Mouse (Mus musculus): ENCODE results near the gene Ccr9. TPM values are rescaled to one million over a fixed set of nuclear protein-coding genes. Genes with fewer than 3 reads are reported as not detected.
"Not testable (repeated sequence)": the region's sequence is repeated elsewhere in the genome, so short reads cannot be mapped to it uniquely, and the experiment has no call there.

Gene Ccr9
- polyA plus RNA-seq, 1 experiment from 2014 or later, result 0.36 TPM

GRCm38 (mm10) chr9:123722737-123723493 is 44.7 kb downstream of the Ccr9 start:
- Histone ChIP-seq H3K9me3 (no peaks in the 10 kb centered on the region), H3K4me2 (replicated peaks) (no peak overlapping the region), H3K4me3 (replicated peaks) (no peak overlapping the region), H3K27me3 (no peaks in the 10 kb centered on the region), H3K36me3 (no peaks in the 10 kb centered on the region), H3K9ac (replicated peaks) (no peak overlapping the region), H3K27ac (no peak overlapping the region), H3K4me1 (replicated peaks) (0 out of 2 replicates have a peak, but pooled peaks cover 2% of the 10 kb centered on the region)
- ATAC-seq, result no peak
- WGBS, result 73% methylated on average over 2 of the region's 2 CpGs

- WGBS, result 80% methylated on average over 3 of the region's 3 CpGs
- Histone ChIP-seq H3K27me3 (no peaks in the 10 kb centered on the region), H3K4me2 (replicated peaks) (no peak overlapping the region), H3K4me3 (replicated peaks) (no peak overlapping the region), H3K27ac (no peak overlapping the region), H3K36me3 (no peaks in the 10 kb centered on the region), H3K9ac (replicated peaks) (no peak overlapping the region), H3K9me3 (no peaks in the 10 kb centered on the region), H3K4me1 (replicated peaks) (no peaks in the 10 kb centered on the region)
- ATAC-seq, result no peak
Observed at GRCm38 (mm10) chr9:123731271-123731670, 53.0 kb downstream of the Ccr9 start.

- H3K9ac ChIP-seq (replicated peaks), result no peak overlapping the region
- no peaks in the 10 kb centered on the region for H3K4me1 ChIP-seq (replicated peaks)
- no peak overlapping the region for H3K27ac ChIP-seq
- H3K27me3 ChIP-seq, result no peaks in the 10 kb centered on the region
- H3K4me2 ChIP-seq (replicated peaks), result no peak overlapping the region
- 64% methylated on average over 3 of the region's 3 CpGs for WGBS
- H3K9me3 ChIP-seq, result no peaks in the 10 kb centered on the region
- H3K36me3 ChIP-seq, result no peaks in the 10 kb centered on the region
- ATAC-seq, result no peak
- H3K4me3 ChIP-seq (replicated peaks), result no peak overlapping the region
Observed at GRCm38 (mm10) chr9:123734133-123734532, 55.9 kb downstream of the Ccr9 start.

- no peaks in the 10 kb centered on the region for H3K9me3 ChIP-seq
- H3K27ac ChIP-seq, result no peak overlapping the region
- H3K4me3 ChIP-seq (replicated peaks), result no peak overlapping the region
- H3K9ac ChIP-seq (replicated peaks), result no peak overlapping the region
- no peaks in the 10 kb centered on the region for H3K27me3 ChIP-seq
- WGBS, result 79% methylated on average over 4 of the region's 4 CpGs
- H3K4me2 ChIP-seq (replicated peaks), result no peak overlapping the region
- no peaks in the 10 kb centered on the region for H3K4me1 ChIP-seq (replicated peaks)
- ATAC-seq, result no peak
- no peaks in the 10 kb centered on the region for H3K36me3 ChIP-seq
Observed at GRCm38 (mm10) chr9:123740799-123741198, 62.6 kb downstream of the Ccr9 start.

GRCm38 (mm10) chr9:123749687-123750086 is 71.4 kb downstream of the Ccr9 start:
- not testable (repeated sequence) for H3K36me3 ChIP-seq; H3K27ac ChIP-seq; H3K9me3 ChIP-seq; H3K27me3 ChIP-seq; H3K4me2 ChIP-seq (replicated peaks); H3K9ac ChIP-seq (replicated peaks); H3K4me1 ChIP-seq (replicated peaks); H3K4me3 ChIP-seq (replicated peaks); ATAC-seq
- WGBS, result 97% methylated on average over 8 of the region's 8 CpGs

- no peaks in the 10 kb centered on the region for H3K4me1 ChIP-seq (replicated peaks)
- no peak overlapping the region for H3K4me2 ChIP-seq (replicated peaks)
- no peak overlapping the region for H3K4me3 ChIP-seq (replicated peaks)
- H3K27me3 ChIP-seq, result no peaks in the 10 kb centered on the region
- no peaks in the 10 kb centered on the region for H3K36me3 ChIP-seq
- 89% methylated on average over 4 of the region's 4 CpGs for WGBS
- no peak overlapping the region for H3K27ac ChIP-seq
- no peak overlapping the region for H3K9ac ChIP-seq (replicated peaks)
- no peak for ATAC-seq
- no peaks in the 10 kb centered on the region for H3K9me3 ChIP-seq
Observed at GRCm38 (mm10) chr9:123754333-123754732, 76.1 kb downstream of the Ccr9 start.

GRCm38 (mm10) chr9:123756752-123757151 is 78.5 kb downstream of the Ccr9 start:
- Histone ChIP-seq H3K4me2 (replicated peaks) (no peak overlapping the region), H3K4me1 (replicated peaks) (no peaks in the 10 kb centered on the region), H3K27ac (no peak overlapping the region), H3K27me3 (no peaks in the 10 kb centered on the region), H3K36me3 (no peaks in the 10 kb centered on the region), H3K9me3 (no peaks in the 10 kb centered on the region), H3K9ac (replicated peaks) (no peak overlapping the region), H3K4me3 (replicated peaks) (no peak overlapping the region)
- 88% methylated on average over 3 of the region's 3 CpGs for WGBS
- ATAC-seq, result no peak

- Histone ChIP-seq H3K4me1 (replicated peaks) (no peaks in the 10 kb centered on the region), H3K36me3 (no peaks in the 10 kb centered on the region), H3K9ac (replicated peaks) (no peak overlapping the region), H3K9me3 (no peaks in the 10 kb centered on the region), H3K4me3 (replicated peaks) (no peak overlapping the region), H3K27me3 (no peaks in the 10 kb centered on the region), H3K27ac (no peak overlapping the region), H3K4me2 (replicated peaks) (no peak overlapping the region)
- ATAC-seq, result no peak
- WGBS, result 71% methylated on average over 2 of the region's 2 CpGs
Observed at GRCm38 (mm10) chr9:123757326-123757725, 79.1 kb downstream of the Ccr9 start.

GRCm38 (mm10) chr9:123758156-123758555 is 79.9 kb downstream of the Ccr9 start:
- H3K27me3 ChIP-seq, result no peaks in the 10 kb centered on the region
- H3K36me3 ChIP-seq, result no peaks in the 10 kb centered on the region
- no peak overlapping the region for H3K9ac ChIP-seq (replicated peaks)
- no peak overlapping the region for H3K4me2 ChIP-seq (replicated peaks)
- no peak overlapping the region for H3K27ac ChIP-seq
- no peaks in the 10 kb centered on the region for H3K9me3 ChIP-seq
- no peak overlapping the region for H3K4me3 ChIP-seq (replicated peaks)
- no peak for ATAC-seq
- no peaks in the 10 kb centered on the region for H3K4me1 ChIP-seq (replicated peaks)
- WGBS, result 82% methylated on average over 1 of the region's 1 CpGs

GRCm38 (mm10) chr9:123758645-123759044 is 80.4 kb downstream of the Ccr9 start:
- no peaks in the 10 kb centered on the region for H3K36me3 ChIP-seq
- no peaks in the 10 kb centered on the region for H3K9me3 ChIP-seq
- H3K4me3 ChIP-seq (replicated peaks), result no peak overlapping the region
- no peak overlapping the region for H3K4me2 ChIP-seq (replicated peaks)
- no peak overlapping the region for H3K27ac ChIP-seq
- no peak overlapping the region for H3K9ac ChIP-seq (replicated peaks)
- no peaks in the 10 kb centered on the region for H3K27me3 ChIP-seq
- 82% methylated on average over 4 of the region's 4 CpGs for WGBS
- H3K4me1 ChIP-seq (replicated peaks), result no peaks in the 10 kb centered on the region
- ATAC-seq, result no peak

GRCm38 (mm10) chr9:123760806-123761205 is 82.6 kb downstream of the Ccr9 start:
- Histone ChIP-seq H3K4me2 (replicated peaks) (no peak overlapping the region), H3K4me3 (replicated peaks) (no peak overlapping the region), H3K4me1 (replicated peaks) (no peaks in the 10 kb centered on the region), H3K36me3 (no peaks in the 10 kb centered on the region), H3K27ac (no peak overlapping the region), H3K9ac (replicated peaks) (no peak overlapping the region), H3K27me3 (no peaks in the 10 kb centered on the region), H3K9me3 (no peaks in the 10 kb centered on the region)
- no peak for ATAC-seq
- 92% methylated on average over 3 of the region's 3 CpGs for WGBS

GRCm38 (mm10) chr9:123762886-123763285 is 84.6 kb downstream of the Ccr9 start:
- Histone ChIP-seq H3K36me3 (no peaks in the 10 kb centered on the region), H3K9ac (replicated peaks) (no peak overlapping the region), H3K4me1 (replicated peaks) (no peaks in the 10 kb centered on the region), H3K27ac (no peak overlapping the region), H3K9me3 (no peaks in the 10 kb centered on the region), H3K4me2 (replicated peaks) (no peak overlapping the region), H3K27me3 (no peaks in the 10 kb centered on the region), H3K4me3 (replicated peaks) (no peak overlapping the region)
- whole genome bisulfite sequencing, result 93% methylated on average over 4 of the region's 4 CpGs
- no peak for ATAC-seq

- no peak for ATAC-seq
- 89% methylated on average over 3 of the region's 3 CpGs for WGBS
Observed at GRCm38 (mm10) chr9:123763771-123764170, 85.5 kb downstream of the Ccr9 start.

More at GRCm38 (mm10) chr9:123763771-123764170, 85.5 kb downstream of the Ccr9 start:
- Histone ChIP-seq H3K4me3 (replicated peaks) (no peak overlapping the region), H3K4me1 (replicated peaks) (no peaks in the 10 kb centered on the region), H3K9ac (replicated peaks) (no peak overlapping the region), H3K9me3 (no peaks in the 10 kb centered on the region), H3K27me3 (no peaks in the 10 kb centered on the region), H3K4me2 (replicated peaks) (no peak overlapping the region), H3K36me3 (no peaks in the 10 kb centered on the region), H3K27ac (no peak overlapping the region)
